Mouse (Mus musculus): Measurements from ENCODE around the gene Surf2. TPM values are rescaled to one million over a fixed set of nuclear protein-coding genes. Genes with fewer than 3 reads are reported as not detected.
"Not testable (repeated sequence)": the region's sequence is repeated elsewhere in the genome, so short reads cannot be mapped to it uniquely, and the experiment has no call there.

Gene Surf2
- total RNA-seq (2015) (31.3 and 35.6 TPM in 2 replicates), total RNA-seq (2017) (34.0 and 34.5 TPM in 2 replicates)

- peak; percentile 96 for ATAC-seq (ENCODE audit: poor library complexity, severe bottlenecking)
These were observed at the start of gene Surf2, which contains the start of gene Surf1 for GRCm38 (mm10) chr2:26915927-26916728. Surf2 (plus strand) TSS chr2:26916367. Surf1 (minus strand) TSS chr2:26916530.

GRCm38 (mm10) chr2:26870666-26871065 is 45.5 kb upstream of the Surf2 start:
- no peak for ATAC-seq (ENCODE audit: poor library complexity, severe bottlenecking)

GRCm38 (mm10) chr2:26878571-26878970 is 37.6 kb upstream of the Surf2 start:
- no peak for ATAC-seq (ENCODE audit: poor library complexity, severe bottlenecking)

- not testable (repeated sequence) for ATAC-seq (ENCODE audit: poor library complexity, severe bottlenecking)
These were observed 30.6 kb upstream of the Surf2 start for GRCm38 (mm10) chr2:26885541-26885940.

GRCm38 (mm10) chr2:26886170-26886569 is 30.0 kb upstream of the Surf2 start:
- not testable (repeated sequence) for ATAC-seq (ENCODE audit: poor library complexity, severe bottlenecking)

- ATAC-seq (ENCODE audit: poor library complexity, severe bottlenecking), result no peak
These were observed 20.3 kb upstream of the Surf2 start for GRCm38 (mm10) chr2:26895898-26896297.

GRCm38 (mm10) chr2:26900731-26901130 is 15.4 kb upstream of the Surf2 start:
- no peak for ATAC-seq (ENCODE audit: poor library complexity, severe bottlenecking)

GRCm38 (mm10) chr2:26901834-26902400 is 14.2 kb upstream of the Surf2 start:
- ATAC-seq (ENCODE audit: poor library complexity, severe bottlenecking), result no peak

- peak; percentile 90 for ATAC-seq (ENCODE audit: poor library complexity, severe bottlenecking)
These were observed 13.5 kb upstream of the Surf2 start, which contains the start of gene Surf6 for GRCm38 (mm10) chr2:26902467-26903220. Surf6 (minus strand) TSS chr2:26902879.

- ATAC-seq (ENCODE audit: poor library complexity, severe bottlenecking), result no peak
These were observed 12.9 kb upstream of the Surf2 start for GRCm38 (mm10) chr2:26903311-26903710.

- ATAC-seq (ENCODE audit: poor library complexity, severe bottlenecking), result no peak
These were observed 10.2 kb upstream of the Surf2 start for GRCm38 (mm10) chr2:26905936-26906335.

GRCm38 (mm10) chr2:26906431-26906830 is 9.7 kb upstream of the Surf2 start:
- no peak for ATAC-seq (ENCODE audit: poor library complexity, severe bottlenecking)

GRCm38 (mm10) chr2:26907109-26907508 is 9.1 kb upstream of the Surf2 start:
- 0 out of 2 replicates have a peak, but pooled peaks have one; percentile 23 for ATAC-seq (ENCODE audit: poor library complexity, severe bottlenecking)

- ATAC-seq (ENCODE audit: poor library complexity, severe bottlenecking), result no peak
These were observed 7.3 kb upstream of the Surf2 start for GRCm38 (mm10) chr2:26908710-26909386.

- ATAC-seq (ENCODE audit: poor library complexity, severe bottlenecking), result no peak
These were observed 6.8 kb upstream of the Surf2 start for GRCm38 (mm10) chr2:26909387-26909784.

- ATAC-seq (ENCODE audit: poor library complexity, severe bottlenecking), result peak; percentile 90
These were observed 5.8 kb upstream of the Surf2 start, which contains the start of the genes Med22 and Rpl7a for GRCm38 (mm10) chr2:26910124-26910993. Med22 (minus strand) TSS chr2:26910677. Rpl7a (plus strand) TSS chr2:26910764.

GRCm38 (mm10) chr2:26910994-26911765 is 5.0 kb upstream of the Surf2 start:
- peak; percentile 9; the same call in 1 of the 2 replicates for ATAC-seq (ENCODE audit: poor library complexity, severe bottlenecking)

- ATAC-seq (ENCODE audit: poor library complexity, severe bottlenecking), result no peak
These were observed 3.9 kb upstream of the Surf2 start for GRCm38 (mm10) chr2:26912253-26912770.

All from megakaryocyte, adult 5-6 weeks (primary cell).